Comparison of ENCODE assay signal across 8 mouse cellular contexts in the genomic region with DNA sequence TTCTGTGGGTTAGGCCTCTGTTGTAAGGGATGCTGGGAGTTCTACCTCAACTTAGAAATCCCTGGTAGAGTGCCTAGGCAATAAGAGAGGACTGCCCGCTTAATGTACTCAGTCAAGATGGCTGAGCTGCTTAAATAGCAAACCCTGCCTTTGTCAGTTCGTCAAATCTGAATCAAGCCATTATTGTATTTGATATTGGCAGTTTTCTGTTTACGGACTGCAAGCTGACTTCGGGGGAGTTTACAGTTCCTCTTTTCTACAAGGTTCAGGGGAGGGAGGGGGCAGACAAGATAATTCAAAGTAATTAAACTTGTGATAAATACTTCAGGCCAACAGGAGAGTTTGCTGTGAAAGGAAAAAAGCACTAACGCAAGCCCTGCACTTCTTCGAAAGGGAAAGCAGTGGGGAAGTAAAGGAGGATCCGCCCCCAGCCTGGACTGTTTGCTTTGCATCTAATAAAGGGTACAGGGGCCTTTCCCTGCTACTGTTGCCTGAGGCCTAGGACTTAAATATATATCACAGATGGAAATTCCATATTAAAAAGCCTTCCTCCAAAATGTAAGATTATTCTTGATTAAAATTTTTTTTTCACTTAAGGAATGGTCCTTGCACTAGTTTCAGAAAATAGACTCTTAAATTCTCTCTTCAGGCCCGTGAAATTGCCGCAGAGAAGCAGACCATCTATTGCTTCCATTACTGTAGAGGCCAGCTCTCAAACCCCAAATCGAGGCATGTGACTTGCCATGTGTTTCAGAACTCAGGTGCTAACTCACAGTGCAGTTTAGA. TPM values are rescaled to one million over a fixed set of nuclear protein-coding genes. Genes with fewer than 3 reads are reported as not detected.
DNase-seq lines count a peak whose midpoint lies in the region; ATAC-seq and TF ChIP-seq lines count a peak whose summit lies in the region.

No protein-coding gene starts in this region.

- no peaks in the 10 kb centered on the region for H3K9me3 ChIP-seq in limb, embryonic 15.5 days

- H3K36me3 ChIP-seq in limb, embryonic 15.5 days, result no peaks in the 10 kb centered on the region
- no peaks in the 10 kb centered on the region for H3K36me3 ChIP-seq in splenic B cell, adult 2 months (ENCODE audit: control insufficient read depth, insufficient read depth, low read length, poor library complexity, severe bottlenecking)

- TF ChIP-seq CTCF in embryonic fibroblast, embryonic 13.5 days (IDR thresholded peaks at IDR 0.05; ENCODE audit: borderline replicate concordance, insufficient read depth, low read length), result no peak

- ATAC-seq in limb, embryonic 15.5 days (ENCODE audit: insufficient number of reproducible peaks, low FRiP score, low TSS enrichment, low read depth), result no peak

- peak overlapping the region; percentile 70 for H3K4me2 ChIP-seq in limb, embryonic 15.5 days

- H3K4me1 ChIP-seq in embryonic fibroblast, embryonic 13.5 days (ENCODE audit: control insufficient read depth, insufficient read depth, low read length), result 0 out of 2 replicates have a peak, but pooled peaks cover 5% of the 10 kb centered on the region
- H3K4me1 ChIP-seq in limb, embryonic 15.5 days, result peaks cover 8% of the 10 kb centered on the region

- DNase-seq in thymus, postnatal 14 days, result peak; percentile 26
- DNase-seq in thymus, postnatal 0 days (ENCODE audit: low spot score), result no peak
- DNase-seq in splenic B cell, adult 2 months (ENCODE audit: low read depth, low spot score), result peak; percentile 60
- DNase-seq in urinary bladder, postnatal 14 days (ENCODE audit: low spot score), result no peak
- DNase-seq in layer of hippocampus, adult 9-11 months, result no peak
- no peak for DNase-seq in left cerebral cortex, postnatal 36 days (ENCODE audit: low spot score in 2 of 2)

- H3K27ac ChIP-seq in embryonic fibroblast, embryonic 13.5 days (ENCODE audit: insufficient read depth, low read length), result peak overlapping the region; percentile 4
- H3K27ac ChIP-seq in limb, embryonic 15.5 days, result peak overlapping the region; percentile 96; the same call in 1 of the 2 replicates

- H3K27me3 ChIP-seq in limb, embryonic 15.5 days, result no peaks in the 10 kb centered on the region
- H3K27me3 ChIP-seq in splenic B cell, adult 2 months (ENCODE audit: control insufficient read depth, insufficient read depth, low read length, poor library complexity, severe bottlenecking), result no peaks in the 10 kb centered on the region

- peak overlapping the region; percentile 72 for H3K4me3 ChIP-seq in embryonic fibroblast, embryonic 13.5 days (ENCODE audit: insufficient read depth, low read length)
- peak overlapping the region; percentile 84 for H3K4me3 ChIP-seq in limb, embryonic 15.5 days

- intact Hi-C loops in left cerebral cortex, postnatal 36 days (cut with DNase I), result loop anchor here (10.0 kb wide), 2 partner anchors 118 to 378 kb away; partner anchors contain the start of gene Arhgap18

- 30% methylated on average over 10 of the region's 10 CpGs for WGBS in limb, embryonic 15.5 days

- TF ChIP-seq POLR2A in embryonic fibroblast, embryonic 13.5 days (IDR thresholded peaks at IDR 0.05; ENCODE audit: low read depth, low read length), result no peak

- H3K9ac ChIP-seq in limb, embryonic 15.5 days, result peak overlapping the region; percentile 93; the same call in 1 of the 2 replicates

RNA-seq across cellular contexts. Expression of gene L3mbtl3, which starts 1.0 kb away (rescaled TPM):
- 9.6 and 10.7 TPM in 2 replicates for polyA plus RNA-seq in thymus, postnatal 0 days (2015; fragmentation: Nextera tagmentation; extraction: Ambion mirVana)
- 17.6 and 22.1 TPM in 2 replicates for polyA plus RNA-seq in embryonic fibroblast, embryonic 13.5 days (2011; ENCODE audit: insufficient read length, low read depth, missing spikeins)
- 18.8 and 23.3 TPM in 2 replicates for polyA plus RNA-seq in limb, embryonic 15.5 days (2015; fragmentation: Nextera tagmentation; extraction: Ambion mirVana)
- total RNA-seq in left cerebral cortex, postnatal 36 days (2021), result 10 to 100 TPM; 27.1 to 27.7 TPM

Comparison
In these comparisons a context has a peak if more than half of its experiments do, and no peak if none do; other contexts are left out.
1. DNase-seq: peak in thymus, postnatal 14 days (single experiment) and splenic B cell, adult 2 months (single experiment); none in thymus, postnatal 0 days (single experiment), urinary bladder, postnatal 14 days (single experiment), layer of hippocampus, adult 9-11 months (single experiment) and left cerebral cortex, postnatal 36 days (0 of 2).